Mouse (Mus musculus): ENCODE data around the gene Rplp2. TPM values are rescaled to one million over a fixed set of nuclear protein-coding genes. Genes with fewer than 3 reads are reported as not detected.

The Rplp2 gene
- total RNA-seq, 2 experiments from 2014 or later: 526 to 630 TPM

DNA sequence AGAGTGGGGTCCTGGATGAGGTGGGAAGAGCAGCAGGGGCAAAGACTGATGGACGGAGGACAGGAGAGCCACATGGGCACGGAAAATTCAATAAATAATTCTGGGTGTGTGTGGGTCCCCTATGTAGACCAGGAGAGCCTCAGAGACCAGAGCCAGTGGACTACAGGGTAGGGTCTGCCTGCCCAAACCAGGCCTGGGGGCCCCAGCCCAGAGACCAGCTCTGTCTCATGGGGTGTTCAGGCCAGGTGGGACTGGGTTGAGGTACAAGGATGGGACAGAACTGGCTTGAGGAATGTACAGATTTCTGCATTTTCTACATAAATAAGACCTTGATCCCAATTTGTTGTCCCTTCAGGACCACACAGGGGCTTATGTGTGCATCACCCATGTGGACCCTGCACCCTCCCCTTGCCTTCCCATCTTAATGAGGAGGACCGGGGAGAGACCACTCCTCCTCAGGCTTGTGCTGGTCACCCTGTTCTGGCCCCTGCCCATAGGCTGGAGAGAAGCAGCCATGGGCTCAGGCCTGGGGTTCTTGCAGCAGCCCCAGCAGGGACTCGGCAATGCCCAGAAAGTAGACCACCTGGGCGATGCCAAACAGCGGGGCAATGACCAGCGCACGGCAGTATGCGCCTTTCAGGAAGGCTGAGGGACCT is 16.5 kb upstream of the Rplp2 start:
- no peak for DNase-seq (ENCODE audit: low spot score)

DNA sequence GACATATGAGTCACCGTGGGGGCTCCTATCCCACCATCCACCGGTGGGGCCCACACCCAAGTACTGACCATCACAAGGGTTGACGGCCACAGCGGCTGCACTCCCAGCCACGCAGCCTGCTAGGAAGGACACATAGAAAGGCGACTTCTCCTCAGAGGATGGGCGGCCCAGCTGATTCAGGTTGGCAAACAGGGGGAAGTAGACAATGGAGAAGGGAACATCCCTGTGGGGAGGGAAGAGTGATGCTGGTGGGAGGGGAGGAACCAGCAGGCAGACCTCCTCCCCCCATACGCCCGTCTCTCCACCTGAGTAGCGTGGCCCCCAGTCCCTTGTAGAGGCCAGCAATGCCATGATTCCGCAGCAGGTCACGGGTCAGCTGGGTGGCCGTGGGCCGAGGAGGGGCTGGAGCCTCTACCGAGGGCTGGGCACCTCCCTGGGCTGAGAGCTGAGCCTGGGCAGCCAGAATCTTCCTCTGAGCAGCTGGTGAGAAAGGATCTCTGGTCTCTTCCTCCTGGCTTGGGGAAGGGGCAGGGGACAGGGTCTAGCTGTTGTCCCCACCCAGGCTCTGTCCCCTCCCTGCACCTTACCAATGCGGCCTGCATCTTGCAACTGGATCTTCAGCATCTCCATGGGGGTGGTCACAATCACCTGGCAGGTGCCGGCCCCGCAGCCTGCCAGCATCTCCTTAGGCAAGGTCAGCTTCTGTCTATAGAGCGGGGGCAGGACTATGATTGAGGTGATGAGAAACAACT is 15.6 kb upstream of the Rplp2 start:
- DNase-seq (ENCODE audit: low spot score): no peak

DNA sequence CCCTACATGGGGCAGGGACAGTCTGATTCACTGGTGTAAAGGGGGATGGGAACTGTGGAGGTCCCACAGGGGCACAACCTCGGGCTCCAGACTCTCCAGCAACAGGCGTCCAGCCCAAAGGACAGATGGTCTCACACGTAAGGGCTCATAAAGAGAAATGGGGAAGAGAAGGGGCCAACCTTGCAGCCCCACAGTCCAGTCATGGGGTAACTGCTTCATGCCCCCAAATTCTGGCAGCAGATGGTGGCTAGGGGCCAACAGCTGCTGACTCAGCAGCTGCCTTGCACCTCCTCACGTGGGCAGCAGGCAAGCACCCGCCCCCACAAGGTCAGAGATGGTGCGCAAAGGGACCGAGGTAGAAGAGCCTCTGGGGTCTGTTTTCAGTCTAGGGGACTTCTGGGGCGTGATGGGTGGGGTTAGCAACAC is 15.0 kb upstream of the Rplp2 start:
- DNase-seq (ENCODE audit: low spot score): no peak

DNA sequence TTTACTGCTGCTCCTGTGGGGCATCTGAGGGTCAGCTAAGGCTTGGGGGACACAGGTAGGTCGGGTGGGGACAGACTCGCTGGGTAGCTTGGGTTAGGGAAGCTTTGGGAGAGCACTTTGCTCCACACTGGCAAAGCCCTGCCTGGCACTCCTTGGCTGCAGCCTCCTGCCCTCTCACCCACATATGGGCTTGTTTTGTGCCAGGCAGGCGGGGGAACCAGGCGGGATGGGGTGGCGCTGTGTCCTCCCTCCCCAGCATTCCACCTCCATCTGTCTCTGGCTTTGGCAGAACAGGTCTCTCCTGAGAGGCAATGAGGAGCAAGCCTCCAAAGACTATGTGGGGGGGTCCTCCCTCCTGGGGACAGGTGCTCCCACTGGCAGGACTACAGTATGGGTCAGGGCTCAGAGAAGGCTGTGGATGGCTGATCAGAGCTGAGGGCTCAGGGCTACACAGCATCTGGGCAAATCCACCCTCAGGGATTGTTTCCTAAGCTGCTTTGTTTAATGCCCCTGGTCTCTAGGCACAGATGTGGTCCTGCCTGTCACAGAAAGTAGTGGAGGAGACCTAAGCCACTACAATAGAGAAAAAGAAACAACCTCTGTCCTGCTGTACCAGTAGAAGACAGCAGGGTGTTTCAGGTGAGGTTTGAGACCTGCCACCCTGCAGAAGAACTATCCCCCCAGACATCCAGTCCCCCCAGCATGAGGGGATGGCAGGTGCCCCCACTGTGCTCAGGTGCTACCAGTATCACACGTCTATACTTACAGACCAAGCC is 14.2 kb upstream of the Rplp2 start:
- DNase-seq (ENCODE audit: low spot score): peak; percentile 64

DNA sequence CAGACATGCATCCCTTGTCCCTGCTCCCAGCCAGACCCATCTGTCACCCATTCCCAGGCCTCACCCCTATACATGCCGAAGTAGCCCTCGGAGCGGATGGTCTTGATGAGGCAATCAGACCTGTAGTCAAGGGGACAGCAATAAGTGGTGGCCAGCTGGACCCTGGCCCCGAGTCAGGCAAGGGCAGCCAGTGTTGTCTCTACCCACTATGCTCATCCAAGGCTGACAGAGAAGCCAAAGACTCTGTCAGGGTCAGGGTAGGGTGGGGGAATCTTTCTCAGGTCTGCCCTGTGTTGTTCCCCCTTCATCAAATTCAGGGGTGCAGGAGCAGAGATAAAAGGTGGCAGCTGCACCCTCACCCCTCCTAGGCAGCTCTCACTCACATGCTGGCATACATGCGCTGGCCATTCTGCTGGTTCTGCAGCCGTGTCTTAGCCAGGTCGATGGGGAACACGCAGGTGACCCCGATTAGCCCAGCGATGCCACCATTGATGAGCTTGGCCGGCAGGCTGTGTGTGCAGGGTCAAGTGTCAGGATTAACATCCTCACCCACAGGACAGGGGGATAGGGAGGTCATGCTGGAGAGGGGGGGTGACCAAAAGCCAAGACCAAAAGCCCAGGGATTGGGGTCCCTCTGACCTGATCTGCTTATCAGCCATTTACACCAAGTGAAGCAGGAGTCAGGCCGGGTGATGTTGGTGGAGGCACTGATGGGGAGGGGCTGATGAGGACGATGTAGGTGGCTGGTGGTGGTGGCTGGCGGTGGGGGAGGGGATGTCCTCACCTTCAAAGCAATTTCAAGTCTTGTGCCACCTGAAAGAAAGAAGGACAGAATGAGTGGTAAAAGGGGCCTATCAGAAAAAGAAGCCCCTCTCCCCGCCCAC is 13.4 kb upstream of the Rplp2 start:
- no peak for DNase-seq (ENCODE audit: low spot score)

DNA sequence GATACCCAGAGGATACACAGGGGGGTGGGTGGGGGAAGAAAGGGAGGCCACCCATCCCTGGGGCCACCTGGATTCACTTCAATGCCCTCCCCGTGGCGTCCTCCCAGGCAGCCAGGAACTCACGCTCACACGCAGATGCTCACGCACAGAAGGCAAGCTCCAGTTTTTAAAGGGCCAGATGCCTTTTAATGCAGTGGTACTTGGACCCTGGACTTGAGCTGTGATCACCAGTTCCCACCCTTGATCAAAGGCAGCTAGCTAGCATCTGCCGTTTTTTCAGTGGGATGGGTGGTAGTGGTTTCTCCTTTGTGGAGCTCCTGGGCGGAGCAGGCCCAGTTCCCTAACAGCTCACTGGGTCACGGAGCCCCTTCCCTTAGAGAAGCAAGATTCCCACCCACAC is 12.7 kb upstream of the Rplp2 start:
- no peak for DNase-seq (ENCODE audit: low spot score)

DNA sequence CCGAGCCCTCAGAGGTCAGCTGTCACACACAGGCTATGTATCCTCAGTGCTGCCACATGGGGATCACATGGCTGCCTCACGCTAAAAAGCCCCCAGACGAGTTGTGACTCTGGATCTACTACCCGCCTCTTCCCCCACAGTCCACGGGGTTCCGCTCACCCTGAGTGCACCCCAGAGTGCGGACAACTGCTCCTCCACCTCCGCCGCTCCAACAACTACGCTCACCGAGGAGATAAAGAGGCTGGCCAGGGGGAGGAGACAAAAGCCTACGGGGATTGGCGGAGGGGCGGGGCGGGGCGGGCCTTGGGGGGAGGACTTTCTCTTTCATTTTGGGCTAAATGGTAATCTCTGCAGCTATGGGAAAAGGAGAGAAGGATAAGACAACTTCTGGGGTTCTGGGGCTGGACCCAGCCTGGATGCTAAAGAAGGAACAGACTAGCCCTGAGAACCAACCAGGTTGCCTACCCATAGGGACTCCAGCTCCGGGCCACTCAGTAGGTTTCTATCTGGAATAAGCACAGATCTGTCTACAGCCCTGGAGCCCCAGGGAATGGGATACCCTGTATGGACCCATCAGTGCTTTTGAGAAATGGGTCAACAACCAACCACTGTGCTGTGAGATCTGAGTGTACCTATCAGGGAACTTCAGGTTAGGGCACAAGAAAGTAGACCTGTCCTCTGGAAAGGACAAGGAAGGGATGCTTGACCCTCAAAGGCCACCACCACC is 11.9 kb upstream of the Rplp2 start:
- DNase-seq (ENCODE audit: low spot score): peak; percentile 57

DNA sequence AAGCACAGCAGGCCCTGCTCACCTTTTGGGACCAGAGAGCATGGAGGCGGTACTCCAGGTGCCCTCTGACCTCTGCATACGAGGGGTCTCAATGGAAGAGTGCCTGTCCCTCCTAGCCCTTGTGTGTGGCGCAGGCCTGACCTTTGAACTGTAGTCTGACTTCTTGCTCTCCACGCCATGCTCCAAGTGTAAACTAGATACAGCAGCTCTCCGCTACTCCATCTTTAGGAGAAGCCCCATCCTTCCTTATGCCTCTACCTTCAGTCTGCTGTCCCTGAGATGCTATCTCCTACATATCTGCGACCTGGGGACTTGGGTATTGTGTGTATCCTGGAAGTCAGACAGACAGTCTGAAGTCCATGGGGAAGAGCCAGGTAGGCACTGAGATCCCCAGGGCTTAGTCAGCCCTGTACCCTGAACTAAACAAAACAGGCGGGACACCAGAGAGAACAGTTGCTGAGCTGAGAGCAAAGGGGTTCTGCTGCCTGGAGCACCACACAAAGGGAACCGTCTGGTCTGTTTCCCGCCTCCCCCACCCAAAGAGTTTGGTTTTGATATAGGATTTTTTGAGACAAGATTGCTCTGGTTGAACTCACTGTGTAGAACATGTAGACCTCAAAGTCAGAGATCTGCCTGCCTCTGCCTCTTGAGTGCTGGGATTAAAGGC is 11.2 kb upstream of the Rplp2 start:
- no peak for DNase-seq (ENCODE audit: low spot score)

DNA sequence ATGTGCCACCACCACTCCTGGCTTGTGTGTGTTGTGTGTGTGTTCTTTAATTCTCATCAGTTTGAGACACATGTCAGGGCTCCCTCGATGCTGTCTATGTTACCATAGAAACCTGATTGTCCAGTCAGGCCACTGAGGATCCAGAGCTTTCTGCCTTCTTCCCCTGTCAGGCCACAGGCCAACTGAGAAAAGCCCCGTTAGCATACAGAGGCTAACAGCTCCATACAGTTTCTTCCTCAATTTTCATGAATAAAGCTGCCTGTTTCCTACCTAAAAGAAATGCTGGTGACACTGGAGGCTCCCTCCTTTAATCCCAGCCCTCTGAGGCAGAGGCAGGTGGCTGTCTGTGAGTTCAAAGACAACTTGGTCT is 10.7 kb upstream of the Rplp2 start:
- no peak for DNase-seq (ENCODE audit: low spot score)

DNA sequence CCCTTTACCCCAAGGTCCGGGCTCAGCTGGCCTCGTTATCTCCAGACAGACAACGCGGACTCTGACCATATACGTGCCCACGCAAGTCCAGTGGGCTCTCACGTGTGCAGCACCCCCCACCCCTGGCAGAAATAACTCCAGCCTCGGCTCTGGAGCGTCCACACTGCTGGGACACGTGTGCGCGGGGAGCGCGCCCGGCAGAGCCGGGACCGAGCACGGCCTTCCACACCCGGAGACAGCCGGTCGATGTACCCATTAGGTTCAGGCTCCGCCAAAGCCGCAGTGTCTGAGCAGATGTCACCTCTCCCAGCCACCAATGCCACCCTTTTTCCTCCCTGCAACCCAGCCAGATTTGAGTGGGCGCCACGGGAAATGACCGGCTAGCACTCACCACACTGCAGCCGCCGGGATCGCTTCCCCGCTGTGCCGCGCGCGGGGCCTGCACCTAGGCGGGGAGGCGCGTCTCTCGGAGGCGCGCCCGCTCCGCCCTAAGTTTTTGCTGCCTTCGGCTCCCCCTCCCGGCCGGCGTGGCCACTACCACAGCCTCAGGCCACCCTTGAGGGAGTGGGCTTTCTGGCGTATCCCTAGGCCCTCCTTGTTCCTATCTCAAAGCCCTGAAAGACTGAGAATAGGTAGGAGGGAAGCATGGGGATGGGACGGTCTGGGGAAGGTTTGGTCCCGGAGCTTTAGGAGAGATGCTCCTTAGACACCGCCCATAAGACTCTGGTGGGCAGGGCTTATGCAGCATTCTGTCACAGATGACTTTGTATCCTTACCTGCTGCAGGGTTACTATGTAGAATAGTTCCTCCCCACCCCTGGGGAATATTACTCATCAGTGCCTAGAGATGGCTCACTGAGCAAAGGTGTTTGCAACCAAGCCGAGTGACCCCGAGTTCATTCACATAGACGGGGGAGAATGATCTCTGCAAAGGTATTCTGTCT is 9.7 kb upstream of the Rplp2 start, which contains the start of gene Slc25a22:
TSS of gene Slc25a22 (minus strand) at position 715 of the 943 bp plus-strand sequence.
- peak; percentile 79 for DNase-seq (ENCODE audit: low spot score)

DNA sequence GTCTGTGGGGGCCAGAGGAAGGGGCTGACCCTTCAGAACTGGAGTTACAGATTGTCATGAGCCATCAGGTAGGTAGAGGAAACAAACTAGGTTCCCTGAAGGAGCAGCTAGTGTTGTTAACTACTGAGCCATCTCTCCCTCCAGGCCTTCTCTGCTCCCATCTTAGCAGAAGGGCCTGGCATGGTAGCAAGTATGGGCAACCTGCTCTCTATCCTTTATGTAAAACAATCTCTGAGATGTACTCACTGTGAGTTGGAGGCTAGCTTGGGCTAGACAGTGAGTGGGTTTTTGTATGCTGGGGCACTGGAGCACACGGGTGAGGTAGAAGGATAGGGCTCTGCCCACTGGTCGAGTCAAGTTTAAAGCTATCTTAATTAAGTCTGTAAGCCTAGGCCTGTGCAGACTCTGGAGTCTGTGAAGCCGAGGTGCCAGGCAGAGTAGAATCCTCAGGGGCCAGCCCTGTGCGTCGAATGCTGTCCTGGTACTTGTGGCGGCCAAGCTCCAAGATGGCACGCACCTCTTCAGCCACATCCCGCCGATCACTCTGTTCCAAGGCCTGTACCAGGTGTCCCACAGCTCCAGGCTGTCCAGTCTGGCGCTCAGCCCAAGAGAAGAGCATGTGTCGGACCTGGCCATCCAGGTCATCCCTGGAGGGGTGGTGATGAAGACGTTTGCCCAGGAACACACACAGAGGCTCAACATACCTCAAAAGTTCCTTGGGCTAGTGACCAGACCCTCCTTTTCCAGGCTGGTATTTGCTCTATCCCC is 8.8 kb upstream of the Rplp2 start:
- no peak for DNase-seq (ENCODE audit: low spot score)

DNA sequence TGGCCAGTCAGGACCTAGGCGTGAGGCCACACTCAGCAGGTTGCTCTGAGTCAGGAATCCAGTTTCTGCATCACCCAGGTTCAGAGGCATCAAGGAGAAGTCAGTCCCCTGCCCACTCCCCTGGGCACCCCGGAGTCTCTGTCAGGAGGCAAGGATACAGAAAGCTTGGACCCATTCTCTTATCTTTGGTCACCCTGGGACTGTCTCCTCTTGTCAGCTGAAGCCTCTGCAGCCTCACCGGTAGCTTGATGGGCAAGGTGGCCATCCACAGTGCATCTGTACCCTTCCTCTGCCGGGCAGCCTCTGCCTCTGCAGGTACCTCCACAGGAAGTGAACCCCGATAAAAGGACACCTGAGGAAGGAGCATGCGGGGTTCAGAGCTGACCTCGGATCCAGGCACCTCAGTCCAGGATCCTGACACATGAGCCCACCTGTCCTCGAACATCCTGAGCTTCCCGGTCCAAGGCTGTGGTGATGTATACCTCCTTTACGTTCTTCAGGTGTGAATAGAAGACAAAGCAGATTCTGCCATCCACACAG is 8.0 kb upstream of the Rplp2 start:
- no peak for DNase-seq (ENCODE audit: low spot score)

DNA sequence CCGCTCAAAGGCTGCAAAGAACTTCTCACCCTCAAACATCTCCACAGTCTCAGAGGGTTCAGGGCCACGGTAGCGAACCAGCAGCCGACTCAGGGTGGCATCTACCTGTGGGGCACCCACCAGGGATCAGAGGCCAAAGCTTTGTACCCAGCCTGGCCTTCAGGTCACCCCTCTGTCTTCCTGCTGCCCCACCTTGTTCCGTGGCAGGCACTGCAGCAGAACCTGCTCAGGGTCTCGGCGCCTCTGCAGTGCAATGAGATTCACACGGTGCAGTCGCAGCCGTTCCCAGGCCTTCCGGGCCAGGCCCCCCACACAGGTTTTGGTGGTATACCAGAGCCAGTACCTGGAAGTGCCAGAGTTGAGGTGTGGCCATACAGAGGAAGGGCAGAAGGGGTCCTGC is 7.4 kb upstream of the Rplp2 start:
- DNase-seq (ENCODE audit: low spot score): no peak

DNA sequence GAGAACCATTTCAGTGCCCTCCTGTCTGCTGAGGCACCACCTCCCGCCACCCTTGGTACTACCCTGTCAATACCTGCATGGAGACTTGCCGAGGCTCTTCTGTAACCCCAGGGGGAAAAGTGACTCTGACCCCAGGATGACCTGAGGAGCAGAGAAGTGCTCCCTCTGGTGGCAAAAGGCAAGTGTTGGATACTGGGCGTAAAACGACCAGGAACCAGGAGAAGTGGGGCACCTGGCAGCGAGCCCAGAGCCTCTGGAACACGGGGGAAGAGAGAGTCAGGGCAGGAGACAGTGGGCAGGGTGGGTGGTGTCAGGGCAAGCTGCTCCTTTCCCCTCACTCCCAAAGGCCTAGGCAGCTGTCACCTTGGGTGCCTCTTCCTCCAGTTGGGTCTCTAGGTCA is 6.6 kb upstream of the Rplp2 start:
- DNase-seq (ENCODE audit: low spot score): peak; percentile 52

DNA sequence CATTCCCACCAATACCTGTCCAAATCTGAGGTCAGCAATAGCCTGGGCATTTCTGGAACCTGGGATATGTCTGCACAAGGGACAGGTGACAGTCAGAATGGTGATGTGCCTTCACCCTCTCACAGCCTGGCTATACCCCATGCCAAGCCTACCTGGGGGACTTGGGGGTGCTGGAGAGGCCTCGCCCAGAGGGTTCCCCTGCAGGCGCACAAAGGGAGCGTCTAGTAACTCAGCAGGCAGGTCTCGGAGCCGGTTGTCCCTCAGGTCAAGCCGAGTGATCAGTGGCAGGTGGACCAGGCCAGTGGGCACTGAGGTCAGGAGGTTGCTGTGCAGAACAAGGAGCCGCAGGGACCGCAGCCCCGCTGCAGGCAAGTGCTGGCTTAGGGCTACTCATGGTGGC is 5.7 kb upstream of the Rplp2 start:
- no peak for DNase-seq (ENCODE audit: low spot score)

DNA sequence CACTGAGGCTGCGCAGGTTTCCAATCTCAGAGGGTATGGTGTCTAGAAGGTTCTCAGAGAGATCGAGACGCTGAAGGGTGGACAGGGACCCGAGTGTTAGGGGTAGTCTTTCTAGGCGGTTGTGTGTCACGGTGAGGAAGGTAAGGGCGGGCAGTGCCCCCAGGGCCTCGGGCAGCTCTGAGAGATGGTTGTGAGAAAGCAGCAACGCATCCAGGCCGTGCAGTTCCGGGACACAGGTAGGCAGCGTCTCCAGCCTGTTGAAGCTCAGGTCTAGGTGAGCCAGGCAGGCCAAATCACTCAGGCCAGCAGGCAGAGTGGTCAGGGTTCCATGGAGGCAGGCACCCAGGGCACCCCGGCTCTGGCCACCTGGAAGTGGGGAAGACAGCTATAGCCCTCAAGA is 5.0 kb upstream of the Rplp2 start:
- DNase-seq (ENCODE audit: low spot score): no peak

DNA sequence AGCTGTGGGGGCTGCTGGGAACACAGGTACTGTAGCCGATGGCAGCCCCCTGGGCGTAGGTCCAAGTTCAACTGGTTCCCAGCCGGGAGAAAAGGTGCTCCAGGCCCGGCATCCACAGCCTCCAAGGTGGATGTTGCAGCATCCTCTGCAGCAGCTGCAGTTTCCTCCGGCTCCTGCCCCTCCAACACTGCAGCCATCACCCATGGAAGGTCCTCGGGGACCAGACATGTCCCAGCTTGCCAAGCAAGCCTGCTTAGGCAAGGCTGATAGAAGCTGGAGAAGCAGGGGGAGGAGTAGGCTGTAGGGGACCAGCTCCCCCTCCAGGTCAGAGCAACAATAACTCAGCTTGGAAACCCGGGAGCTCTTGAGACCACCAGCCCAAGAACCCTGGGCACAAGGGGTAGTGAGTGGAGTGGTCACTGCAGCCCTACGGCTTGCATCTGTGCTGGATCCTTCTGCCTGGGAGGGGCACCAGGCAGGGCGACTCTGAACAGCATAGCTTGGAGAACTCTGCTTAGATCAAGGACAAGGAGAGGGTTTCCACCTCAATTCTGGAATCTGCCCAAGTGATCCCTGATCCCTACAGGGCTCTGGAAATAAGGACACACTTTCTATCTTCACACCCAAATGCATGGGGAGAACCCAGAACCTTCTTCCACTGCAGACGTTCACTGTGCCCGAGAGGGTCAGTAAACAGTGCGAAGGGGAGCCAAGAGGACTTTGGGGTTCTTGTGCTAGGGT is 3.9 kb upstream of the Rplp2 start:
- no peak for DNase-seq (ENCODE audit: low spot score)

All from gastrocnemius, adult 18-20 months (tissue).